Mouse (Mus musculus): ENCODE measurements around the gene Gm20388. TPM values are rescaled to one million over a fixed set of nuclear protein-coding genes. Genes with fewer than 3 reads are reported as not detected.

Gm20388 gene
- polyA plus RNA-seq, 1 experiment = 23.9 TPM

- Histone ChIP-seq H3K27ac (ENCODE audit: insufficient read depth, low read length) (no peak overlapping the region), H3K4me1 (ENCODE audit: control insufficient read depth, insufficient read depth, low read length) (peaks cover 14% of the 10 kb centered on the region), H3K4me3 (ENCODE audit: insufficient read depth, low read length) (no peak overlapping the region)
- no peak for TF ChIP-seq CTCF (IDR thresholded peaks at IDR 0.05; ENCODE audit: extremely low read depth, insufficient read depth, low read length)
- no peak for TF ChIP-seq POLR2A (IDR thresholded peaks at IDR 0.05; ENCODE audit: extremely low read depth, insufficient read depth, low read length)
These were observed 252.7 kb downstream of the Gm20388 start for GRCm38 (mm10) chr8:120163376-120163775.

DNA sequence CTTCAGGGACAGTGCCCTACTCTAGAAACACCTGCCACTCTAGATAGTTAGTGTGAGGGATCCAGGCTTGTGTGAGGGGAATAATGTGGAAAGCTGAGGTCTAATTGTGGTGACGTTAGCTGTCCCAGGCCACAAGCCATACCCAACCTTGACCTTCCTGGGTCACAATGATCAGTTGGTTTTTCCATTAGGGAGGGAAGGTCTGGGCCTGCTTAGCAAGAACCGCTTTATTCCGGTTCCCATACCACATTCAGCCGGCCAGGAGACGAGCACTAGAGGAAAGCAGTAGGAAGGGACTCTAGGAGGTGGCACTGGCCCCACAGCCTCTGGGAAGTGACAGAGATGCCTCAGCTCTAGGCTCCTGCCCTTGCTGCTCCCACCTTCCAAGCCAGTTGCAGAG is 253.4 kb downstream of the Gm20388 start:
- Histone ChIP-seq H3K27ac (ENCODE audit: insufficient read depth, low read length) (no peak overlapping the region), H3K4me3 (ENCODE audit: insufficient read depth, low read length) (no peak overlapping the region), H3K4me1 (ENCODE audit: control insufficient read depth, insufficient read depth, low read length) (peaks cover 14% of the 10 kb centered on the region)
- TF ChIP-seq CTCF (IDR thresholded peaks at IDR 0.05; ENCODE audit: extremely low read depth, insufficient read depth, low read length) (no peak), POLR2A (IDR thresholded peaks at IDR 0.05; ENCODE audit: extremely low read depth, insufficient read depth, low read length) (no peak)

- TF ChIP-seq POLR2A (IDR thresholded peaks at IDR 0.05; ENCODE audit: extremely low read depth, insufficient read depth, low read length) = no peak
- no peak for TF ChIP-seq CTCF (IDR thresholded peaks at IDR 0.05; ENCODE audit: extremely low read depth, insufficient read depth, low read length)
- no peak overlapping the region for H3K27ac ChIP-seq (ENCODE audit: insufficient read depth, low read length)
- peaks cover 6% of the 10 kb centered on the region for H3K4me1 ChIP-seq (ENCODE audit: control insufficient read depth, insufficient read depth, low read length)
- no peak overlapping the region for H3K4me3 ChIP-seq (ENCODE audit: insufficient read depth, low read length)
These were observed 256.5 kb downstream of the Gm20388 start for GRCm38 (mm10) chr8:120167136-120167535.

GRCm38 (mm10) chr8:120167821-120168220 is 257.2 kb downstream of the Gm20388 start:
- TF ChIP-seq CTCF (IDR thresholded peaks at IDR 0.05; ENCODE audit: extremely low read depth, insufficient read depth, low read length) (no peak), POLR2A (IDR thresholded peaks at IDR 0.05; ENCODE audit: extremely low read depth, insufficient read depth, low read length) (no peak)
- no peak overlapping the region for H3K27ac ChIP-seq (ENCODE audit: insufficient read depth, low read length)
- peaks cover 4% of the 10 kb centered on the region for H3K4me1 ChIP-seq (ENCODE audit: control insufficient read depth, insufficient read depth, low read length)
- no peak overlapping the region for H3K4me3 ChIP-seq (ENCODE audit: insufficient read depth, low read length)

GRCm38 (mm10) chr8:120169119-120169518 is 258.5 kb downstream of the Gm20388 start:
- TF ChIP-seq POLR2A (IDR thresholded peaks at IDR 0.05; ENCODE audit: extremely low read depth, insufficient read depth, low read length) (no peak), CTCF (IDR thresholded peaks at IDR 0.05; ENCODE audit: extremely low read depth, insufficient read depth, low read length) (no peak)
- Histone ChIP-seq H3K4me1 (ENCODE audit: control insufficient read depth, insufficient read depth, low read length) (peaks cover 4% of the 10 kb centered on the region), H3K4me3 (ENCODE audit: insufficient read depth, low read length) (no peak overlapping the region), H3K27ac (ENCODE audit: insufficient read depth, low read length) (no peak overlapping the region)

DNA sequence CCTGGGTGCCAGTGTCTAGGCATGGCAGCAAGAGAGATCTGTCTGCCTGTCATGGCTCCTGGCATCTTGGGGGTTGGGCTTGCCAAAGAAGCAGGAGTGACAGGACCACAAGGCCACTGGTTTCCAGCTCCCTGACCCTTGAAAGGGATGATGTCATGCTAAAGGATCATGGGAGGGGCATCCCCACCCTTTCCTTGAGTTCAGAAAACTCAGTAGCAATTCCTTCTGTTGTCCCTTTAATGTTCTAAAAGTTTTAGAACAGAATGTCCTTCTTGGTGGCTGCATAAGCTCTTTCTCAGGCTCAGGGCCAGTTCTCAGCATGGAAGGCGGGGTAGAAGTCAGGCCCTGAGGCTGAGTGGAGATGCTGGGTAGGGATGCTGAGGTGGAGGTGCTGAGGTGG is 262.6 kb downstream of the Gm20388 start:
- H3K4me3 ChIP-seq (ENCODE audit: insufficient read depth, low read length) = no peak overlapping the region
- no peak overlapping the region for H3K27ac ChIP-seq (ENCODE audit: insufficient read depth, low read length)
- TF ChIP-seq POLR2A (IDR thresholded peaks at IDR 0.05; ENCODE audit: extremely low read depth, insufficient read depth, low read length) = no peak
- H3K4me1 ChIP-seq (ENCODE audit: control insufficient read depth, insufficient read depth, low read length) = peaks cover 6% of the 10 kb centered on the region

DNA sequence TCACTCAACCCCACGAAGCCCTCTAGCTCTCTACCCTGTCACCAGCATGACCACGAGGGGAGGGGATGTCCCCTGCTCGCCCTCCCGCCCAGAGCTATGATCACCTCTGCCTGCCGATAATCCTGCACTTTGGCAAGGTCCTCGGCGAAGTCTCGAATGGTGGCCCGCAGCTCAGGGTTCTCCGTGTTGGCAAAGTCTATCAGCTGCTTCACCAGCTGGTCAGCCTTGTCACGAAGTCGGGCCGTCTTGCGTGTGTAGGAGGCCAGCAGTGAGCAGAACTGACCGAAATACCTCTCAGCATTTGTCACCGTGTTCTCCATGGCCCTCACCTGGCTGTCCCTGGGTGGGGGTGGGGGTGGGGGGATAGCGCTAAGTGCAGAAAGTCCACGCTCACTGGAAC is 264.0 kb downstream of the Gm20388 start:
- H3K4me3 ChIP-seq (ENCODE audit: insufficient read depth, low read length) = no peak overlapping the region
- no peak for TF ChIP-seq CTCF (IDR thresholded peaks at IDR 0.05; ENCODE audit: extremely low read depth, insufficient read depth, low read length)
- TF ChIP-seq POLR2A (IDR thresholded peaks at IDR 0.05; ENCODE audit: extremely low read depth, insufficient read depth, low read length) = no peak
- H3K4me1 ChIP-seq (ENCODE audit: control insufficient read depth, insufficient read depth, low read length) = peaks cover 6% of the 10 kb centered on the region
- H3K27ac ChIP-seq (ENCODE audit: insufficient read depth, low read length) = no peak overlapping the region

- TF ChIP-seq POLR2A (IDR thresholded peaks at IDR 0.05; ENCODE audit: extremely low read depth, insufficient read depth, low read length) = no peak
- TF ChIP-seq CTCF (IDR thresholded peaks at IDR 0.05; ENCODE audit: extremely low read depth, insufficient read depth, low read length) = no peak
- H3K27ac ChIP-seq (ENCODE audit: insufficient read depth, low read length) = no peak overlapping the region
- no peak overlapping the region for H3K4me3 ChIP-seq (ENCODE audit: insufficient read depth, low read length)
- peaks cover 6% of the 10 kb centered on the region for H3K4me1 ChIP-seq (ENCODE audit: control insufficient read depth, insufficient read depth, low read length)
These were observed 266.0 kb downstream of the Gm20388 start for GRCm38 (mm10) chr8:120176605-120177004.

GRCm38 (mm10) chr8:120177318-120178123 is 266.9 kb downstream of the Gm20388 start, which contains the start of gene Fam92b:
Gene Fam92b, minus strand, starts transcription at chr8:120177466.
- H3K4me1 ChIP-seq (ENCODE audit: control insufficient read depth, insufficient read depth, low read length) = peaks cover 6% of the 10 kb centered on the region
- no peak within 1 kb of the TSS for H3K4me3 ChIP-seq (ENCODE audit: insufficient read depth, low read length)
- no peak within 1 kb of the TSS for H3K27ac ChIP-seq (ENCODE audit: insufficient read depth, low read length)
- TF ChIP-seq POLR2A (IDR thresholded peaks at IDR 0.05; ENCODE audit: extremely low read depth, insufficient read depth, low read length) (no peak), CTCF (IDR thresholded peaks at IDR 0.05; ENCODE audit: extremely low read depth, insufficient read depth, low read length) (no peak)

DNA sequence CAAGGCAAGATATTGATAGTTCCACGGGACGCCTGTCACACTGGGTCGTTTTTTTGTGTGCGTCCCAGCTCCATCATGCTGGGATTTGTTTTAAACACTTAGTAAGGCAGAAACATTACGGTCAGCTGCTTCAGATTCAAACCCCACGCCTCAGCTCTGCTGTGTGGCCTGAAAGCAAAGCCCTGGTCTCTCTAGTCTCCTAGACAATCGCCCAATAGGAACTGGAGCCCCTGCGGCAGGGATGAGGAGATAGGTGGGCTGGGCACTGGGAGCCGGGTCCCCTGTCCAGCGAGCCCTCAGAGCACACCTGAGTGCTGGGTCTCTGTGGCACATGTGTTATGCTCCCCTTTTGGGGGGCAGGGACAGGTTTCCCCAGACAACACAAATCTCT is 267.5 kb downstream of the Gm20388 start:
- Histone ChIP-seq H3K27ac (ENCODE audit: insufficient read depth, low read length) (no peak overlapping the region), H3K4me3 (ENCODE audit: insufficient read depth, low read length) (no peak overlapping the region), H3K4me1 (ENCODE audit: control insufficient read depth, insufficient read depth, low read length) (peaks cover 6% of the 10 kb centered on the region)
- no peak for TF ChIP-seq CTCF (IDR thresholded peaks at IDR 0.05; ENCODE audit: extremely low read depth, insufficient read depth, low read length)
- TF ChIP-seq POLR2A (IDR thresholded peaks at IDR 0.05; ENCODE audit: extremely low read depth, insufficient read depth, low read length) = no peak

All from cortical plate, adult 2 months (tissue).